Comparison of ENCODE assay signal across 22 mouse cellular contexts in genomic region chr4:105196099-105196498, GRCm38 (mm10). TPM values are rescaled to one million over a fixed set of nuclear protein-coding genes. Genes with fewer than 3 reads are reported as not detected.
DNase-seq lines count a peak whose midpoint lies in the region; ATAC-seq and TF ChIP-seq lines count a peak whose summit lies in the region.
"Had no signal": no experiment of that assay in that cellular context is flagged by ENCODE, and none has a peak within 500 bp of the region (broad histone marks: within the 10 kb centered on the region; RNA-seq: fewer than 3 reads in every experiment).

No protein-coding gene starts in this region.

- no peaks in the 10 kb centered on the region for H3K27me3 ChIP-seq in intestine, embryonic 15.5 days (replicated peaks)
- H3K27me3 ChIP-seq in stomach, embryonic 16.5 days (ENCODE audit: control insufficient read depth, insufficient read depth, low read length): no peaks in the 10 kb centered on the region
- H3K27me3 ChIP-seq: liver, embryonic 12.5 days; neural tube, embryonic 15.5 days; Patski had no signal

- peak; percentile 42 for ATAC-seq in intestine, embryonic 15.5 days
- no peak; the same call in 1 of the 2 replicates for ATAC-seq in stomach, embryonic 16.5 days (ENCODE audit: insufficient read depth, low FRiP score)
- ATAC-seq: hindbrain, postnatal 0 days; liver, embryonic 12.5 days; Patski had no signal

- no peak for TF ChIP-seq CTCF in layer of hippocampus, adult 2 months (conservative IDR thresholded peaks at IDR 0.05)

- WGBS in intestine, embryonic 15.5 days: 47% methylated on average over 9 of the region's 9 CpGs
- 52% methylated on average over 9 of the region's 9 CpGs for WGBS in stomach, embryonic 16.5 days

- no peak overlapping the region for H3K9ac ChIP-seq in ES-E14 (ENCODE audit: insufficient read depth, low read depth, low read length, poor library complexity, severe bottlenecking)
- no peak overlapping the region for H3K9ac ChIP-seq in intestine, embryonic 15.5 days
- no peak overlapping the region for H3K9ac ChIP-seq in stomach, embryonic 16.5 days (ENCODE audit: low read length)
- H3K9ac ChIP-seq: liver, embryonic 12.5 days; neural tube, embryonic 15.5 days had no signal

- no peak overlapping the region for H3K4me2 ChIP-seq in intestine, embryonic 15.5 days (replicated peaks)
- no peak overlapping the region for H3K4me2 ChIP-seq in stomach, embryonic 16.5 days (ENCODE audit: low read depth, low read length)
- H3K4me2 ChIP-seq: liver, embryonic 12.5 days; midbrain, embryonic 11.5 days; neural tube, embryonic 15.5 days had no signal

- in situ Hi-C loops in ES-E14 (cut with MboI; ENCODE audit: low sequenced_read_pairs in 2 of 2, unreplicated experiment in 2 of 2): no loop called here

- no peak for DNase-seq in layer of hippocampus, adult 2 months (ENCODE audit: low spot score in 2 of 2)
- DNase-seq in layer of hippocampus, postnatal 25 days (ENCODE audit: extremely low spot score in 1 of 2, low spot score in 1 of 2): no peak
- DNase-seq in ES-E14 (ENCODE audit: low read depth, low spot score): peak; percentile 82
- DNase-seq in yolk sac, embryonic 10.5 days (ENCODE audit: low spot score): no peak
- DNase-seq in testis, postnatal 14 days (ENCODE audit: low spot score): no peak
- DNase-seq: adrenal gland, postnatal 10 days; cerebellum, adult 18-20 months; cerebellum, postnatal 14 days; kidney, adult 18-20 months; lung, adult 2 months; lung, postnatal 14 days; right cerebral cortex, adult 18-20 months; thymus, postnatal 36 days had no signal

- peaks cover 5% of the 10 kb centered on the region for H3K36me3 ChIP-seq in ES-E14 (ENCODE audit: control insufficient read depth, insufficient read depth, low read length, poor library complexity, severe bottlenecking)
- H3K36me3 ChIP-seq in intestine, embryonic 15.5 days: no peaks in the 10 kb centered on the region
- H3K36me3 ChIP-seq in stomach, embryonic 16.5 days (ENCODE audit: control insufficient read depth, insufficient read depth, low read length): peaks cover 3% of the 10 kb centered on the region; the same call in 1 of the 2 replicates
- H3K36me3 ChIP-seq: neural tube, embryonic 15.5 days had no signal

- H3K4me3 ChIP-seq in layer of hippocampus, adult 2 months: no peak overlapping the region
- H3K4me3 ChIP-seq in ES-E14 (ENCODE audit: insufficient read depth in 1 of 2, low read depth in 1 of 2, low read length in 2 of 2, poor library complexity in 1 of 2, severe bottlenecking in 1 of 2): peak overlapping the region in 1 of 2 experiments; percentile 6; a peak in 2 of 4 replicates
- H3K4me3 ChIP-seq in intestine, embryonic 15.5 days (replicated peaks): no peak overlapping the region
- no peak overlapping the region for H3K4me3 ChIP-seq in stomach, embryonic 16.5 days (replicated peaks; ENCODE audit: low read length)
- H3K4me3 ChIP-seq: heart, embryonic 10.5 days; liver, embryonic 12.5 days; neural tube, embryonic 15.5 days had no signal

- H3K27ac ChIP-seq in layer of hippocampus, adult 2 months: peak overlapping the region; percentile 39; the same call in 1 of the 2 replicates
- H3K27ac ChIP-seq in ES-E14 (ENCODE audit: insufficient read depth, low read depth, low read length, poor library complexity, severe bottlenecking): peak overlapping the region; percentile 85; the same call in 1 of the 2 replicates
- peak overlapping the region; percentile 48; the same call in 1 of the 2 replicates for H3K27ac ChIP-seq in intestine, embryonic 15.5 days
- H3K27ac ChIP-seq in stomach, embryonic 16.5 days (ENCODE audit: low read length): peak overlapping the region; percentile 59
- H3K27ac ChIP-seq: heart, embryonic 10.5 days; hindbrain, postnatal 0 days; liver, embryonic 12.5 days; neural tube, embryonic 15.5 days had no signal

- no peaks in the 10 kb centered on the region for H3K9me3 ChIP-seq in ES-E14 (ENCODE audit: control insufficient read depth, insufficient read depth, low read depth, low read length)
- H3K9me3 ChIP-seq in intestine, embryonic 15.5 days: no peaks in the 10 kb centered on the region
- no peaks in the 10 kb centered on the region for H3K9me3 ChIP-seq in stomach, embryonic 16.5 days (replicated peaks; ENCODE audit: control insufficient read depth, low read length)
- H3K9me3 ChIP-seq: heart, embryonic 10.5 days; liver, embryonic 12.5 days; neural tube, embryonic 15.5 days had no signal

- peaks cover 12 to 26% of the 10 kb centered on the region in 2 experiments; a peak in 3 of 4 replicates for H3K4me1 ChIP-seq in ES-E14 (ENCODE audit: control insufficient read depth in 2 of 2, insufficient read depth in 2 of 2, low read length in 2 of 2, poor library complexity in 1 of 2)
- H3K4me1 ChIP-seq in intestine, embryonic 15.5 days (replicated peaks): peaks cover 22% of the 10 kb centered on the region
- peaks cover 37% of the 10 kb centered on the region for H3K4me1 ChIP-seq in stomach, embryonic 16.5 days (ENCODE audit: control insufficient read depth, insufficient read depth, low read length)

TF ChIP-seq in ES-E14, 5 proteins besides CTCF, POLR2A, EP300 and RAD21:
- TF ChIP-seq HCFC1 (IDR thresholded peaks at IDR 0.05; ENCODE audit: borderline replicate concordance, insufficient read depth, low read length): no peak
- no peak for TF ChIP-seq ZC3H11A (IDR thresholded peaks at IDR 0.05; ENCODE audit: borderline replicate concordance, low read depth, low read length)

RNA-seq across cellular contexts. Expression of gene Plpp3, which starts 39.0 kb away (rescaled TPM):
- 100 to 1,000 TPM; 197 to 198 TPM for total RNA-seq in layer of hippocampus, adult 2 months (2021)
- 100 to 1,000 TPM; 202 to 209 TPM for total RNA-seq in layer of hippocampus, postnatal 25 days (2021)
- total RNA-seq in ES-E14 (2012; rRNA removed): 11.8 and 13.0 TPM in 2 replicates
- polyA plus RNA-seq in intestine, embryonic 15.5 days (2015; fragmentation: Nextera tagmentation; extraction: Ambion mirVana): 41.2 and 42.0 TPM in 2 replicates
- 65.3 and 69.9 TPM in 2 replicates for polyA plus RNA-seq in stomach, embryonic 16.5 days (2015; fragmentation: Nextera tagmentation; extraction: Ambion mirVana)
- total RNA-seq: megakaryocyte progenitor cell, adult 5-6 weeks had no signal

Comparison
In these comparisons a context has a peak if more than half of its experiments do, and no peak if none do; other contexts are left out.
1. RNA of gene Plpp3, which starts 39.0 kb away (total RNA-seq): 202 to 209 TPM in layer of hippocampus, postnatal 25 days and 197 to 198 TPM in layer of hippocampus, adult 2 months; 11.8 to 13.0 TPM in ES-E14; every median in the first group is over 10 times any median in the second.
2. Peak in every context shown above with its lines, with median percentiles within 50 percentile points of each other: H3K27ac ChIP-seq.